Mouse (Mus musculus): ENCODE results near the gene Cpne4.

DNA sequence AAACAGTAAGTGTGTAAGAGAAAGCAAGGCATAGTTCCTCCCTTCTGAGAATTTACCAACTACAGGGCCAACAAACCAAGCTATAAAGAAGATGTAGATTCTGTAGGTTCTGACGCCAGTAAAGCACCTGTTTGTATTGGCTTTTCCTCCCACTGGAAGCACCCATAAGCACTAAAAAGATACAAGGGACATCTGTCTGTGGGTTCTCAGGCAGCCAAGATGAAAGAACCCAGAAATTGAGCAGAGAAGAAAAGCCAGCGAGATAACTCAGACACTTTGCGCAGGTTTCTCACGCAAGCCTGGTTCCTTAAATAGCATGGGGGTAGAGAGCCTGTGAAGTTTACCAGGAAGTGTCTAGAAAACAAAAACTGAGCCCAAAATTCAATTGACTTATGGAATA lies 374.1 kb downstream of the Cpne4 start:
- no peak for TF ChIP-seq CTCF (IDR thresholded peaks at IDR 0.05; ENCODE audit: low read depth, low read length)
- no peak for TF ChIP-seq POLR2A (IDR thresholded peaks at IDR 0.05; ENCODE audit: insufficient read depth, low read length)
- TF ChIP-seq EP300 (IDR thresholded peaks at IDR 0.05; ENCODE audit: insufficient read depth, low read depth, low read length) = no peak

Measured in ES-Bruce4 (cell line).